Mouse (Mus musculus) testis, adult 2 months (tissue): ENCODE measurements around the gene Syt9. TPM values are rescaled to one million over a fixed set of nuclear protein-coding genes. Genes with fewer than 3 reads are reported as not detected.
A peak's percentile ranks its signal among the peaks of the same experiment; 100 is the strongest.

Source experiments
- H3K27ac ChIP-seq: fragments of 200-500 bp; 2 replicates; pipeline ENCODE4 v1.5.1; 2012; ENCODE audit warnings: low read depth, low read length; ENCODE audit not compliant: control insufficient read depth, insufficient read depth
- H3K27me3 ChIP-seq: fragments of 200-500 bp; 2 replicates; pipeline ENCODE4 v1.6.1; 2012; ENCODE audit warnings: mild to moderate bottlenecking, low read length, moderate library complexity; ENCODE audit not compliant: control insufficient read depth, insufficient read depth
- H3K36me3 ChIP-seq: fragments of 200-500 bp; 2 replicates; pipeline ENCODE4 v1.6.1; 2012; ENCODE audit warnings: mild to moderate bottlenecking, low read length; ENCODE audit not compliant: control insufficient read depth, insufficient read depth
- H3K4me1 ChIP-seq: fragments of 200-500 bp; 2 replicates; pipeline ENCODE4 v1.6.1; 2012; ENCODE audit warnings: low read length; ENCODE audit not compliant: control insufficient read depth, insufficient read depth
- H3K4me3 ChIP-seq: fragments of 200-500 bp; 2 replicates; pipeline ENCODE4 v1.5.1; 2012; ENCODE audit warnings: low read depth, mild to moderate bottlenecking, low read length, moderate library complexity, mixed read lengths; ENCODE audit not compliant: control insufficient read depth
- CTCF ChIP-seq: fragments of 200-500 bp; IDR thresholded peaks from 2 replicates; pipeline ENCODE4 v1.5.1; 2012; ENCODE audit warnings: low read depth, mild to moderate bottlenecking, inconsistent platforms, low read length, moderate library complexity; ENCODE audit not compliant: control insufficient read depth, insufficient read depth, insufficient replicate concordance
- POLR2A ChIP-seq: fragments of 200-500 bp; IDR thresholded peaks from 2 replicates; pipeline ENCODE4 v1.6.1; 2012; ENCODE audit warnings: low read depth, mild to moderate bottlenecking, inconsistent platforms, low read length, moderate library complexity; ENCODE audit not compliant: control insufficient read depth
- polyA plus RNA-seq: library from polyadenylated mRNA; depleted of rRNA; stranded (reverse); fragments of >200 nt; gene quantifications from 2 replicates; pipeline ENCODE4 v1.2.3, GENCODE M21; 2012

The Syt9 gene
- polyA plus RNA-seq, 1 experiment: 2.0 TPM

DNA sequence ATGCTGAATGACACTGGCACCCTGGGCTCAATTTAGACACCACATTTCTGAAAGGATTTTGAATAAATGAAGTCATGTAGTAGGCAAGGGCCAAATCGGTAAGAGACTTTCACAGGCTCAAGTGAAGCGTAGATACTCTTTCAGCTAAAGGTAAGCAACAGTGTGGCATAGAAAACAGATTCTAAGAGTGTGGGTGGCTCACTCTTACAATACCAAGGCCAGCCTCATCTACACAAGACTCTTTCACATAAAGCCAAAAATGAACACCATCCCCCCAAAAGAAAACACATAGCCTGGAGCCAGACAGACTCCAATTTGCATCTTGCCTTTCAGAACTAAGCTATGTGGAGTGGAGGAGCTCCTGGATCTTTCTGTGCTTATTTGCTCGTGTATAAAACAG is 7.9 kb upstream of the Syt9 start:
- Histone ChIP-seq H3K4me3 (no peak overlapping the region), H3K4me1 (no peaks in the 10 kb centered on the region), H3K27me3 (no peaks in the 10 kb centered on the region), H3K36me3 (no peaks in the 10 kb centered on the region), H3K27ac (no peak overlapping the region)
- no peak for TF ChIP-seq POLR2A
- TF ChIP-seq CTCF: no peak

DNA sequence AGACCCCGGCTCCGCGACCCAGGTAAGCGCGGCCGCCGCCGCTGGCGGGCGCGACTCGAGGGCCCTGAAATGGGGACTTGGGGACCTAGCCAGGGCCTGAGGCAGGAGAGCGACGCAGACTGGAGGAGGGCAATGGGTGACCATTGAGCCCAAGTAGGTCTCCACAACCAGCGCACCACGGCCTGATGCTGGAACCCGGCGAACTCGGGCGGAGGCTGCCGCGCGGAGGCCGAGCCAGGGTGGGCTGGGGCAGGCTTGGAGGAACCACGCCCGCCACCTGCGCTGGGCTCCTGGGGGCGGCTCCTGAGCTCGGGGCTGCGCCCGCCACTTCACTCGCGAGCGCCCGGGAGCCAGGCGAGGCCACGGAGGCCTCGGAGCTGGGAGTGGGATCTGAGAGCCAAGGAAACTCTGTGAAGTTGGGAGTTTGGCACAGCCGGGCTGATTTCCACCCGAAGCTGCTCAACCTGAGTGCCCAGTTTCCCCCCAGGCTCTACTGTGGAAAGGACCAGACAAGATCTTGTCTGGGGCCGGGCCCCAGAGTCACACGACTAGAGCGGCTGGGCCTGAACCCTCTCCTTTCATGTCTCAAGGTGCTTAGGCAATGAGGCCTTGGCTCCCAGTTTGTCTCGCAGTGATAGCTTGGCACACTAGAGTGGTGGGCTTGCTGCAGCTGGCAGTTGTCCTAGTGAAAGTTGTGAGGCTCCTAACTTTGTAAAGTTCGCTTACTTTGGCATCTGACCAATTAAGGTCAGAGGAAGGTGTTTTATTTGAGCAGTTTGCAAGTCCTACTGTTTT is 795 bp downstream of the Syt9 start:
- H3K27ac ChIP-seq: no peak overlapping the region
- TF ChIP-seq POLR2A: no peak
- no peak for TF ChIP-seq CTCF
- H3K27me3 ChIP-seq: no peaks in the 10 kb centered on the region
- peak overlapping the region; percentile 87 for H3K4me3 ChIP-seq
- H3K4me1 ChIP-seq: peaks cover 10% of the 10 kb centered on the region
- H3K36me3 ChIP-seq: no peaks in the 10 kb centered on the region

DNA sequence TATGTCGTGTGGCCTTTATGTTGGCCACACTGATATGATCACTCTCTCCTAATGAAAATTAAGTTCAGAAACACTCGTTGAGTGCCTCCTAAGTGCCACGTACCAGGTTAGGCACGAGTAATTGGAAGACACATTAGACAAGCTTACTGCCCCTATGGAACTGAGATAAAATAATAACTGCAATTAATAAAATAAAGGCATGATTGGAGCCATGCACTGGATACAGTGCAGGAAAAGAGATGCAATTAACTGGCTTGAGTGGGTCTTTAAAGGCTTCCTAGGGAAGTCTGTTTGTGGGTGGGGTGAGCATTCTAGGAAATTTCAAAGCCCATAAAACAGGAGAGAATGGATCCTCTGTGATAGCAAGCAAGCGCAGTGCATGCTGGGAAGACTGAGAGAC is 10.0 kb downstream of the Syt9 start:
- no peak for TF ChIP-seq CTCF
- TF ChIP-seq POLR2A: no peak
- Histone ChIP-seq H3K36me3 (no peaks in the 10 kb centered on the region), H3K4me3 (no peak overlapping the region), H3K4me1 (no peaks in the 10 kb centered on the region), H3K27me3 (no peaks in the 10 kb centered on the region), H3K27ac (no peak overlapping the region)

DNA sequence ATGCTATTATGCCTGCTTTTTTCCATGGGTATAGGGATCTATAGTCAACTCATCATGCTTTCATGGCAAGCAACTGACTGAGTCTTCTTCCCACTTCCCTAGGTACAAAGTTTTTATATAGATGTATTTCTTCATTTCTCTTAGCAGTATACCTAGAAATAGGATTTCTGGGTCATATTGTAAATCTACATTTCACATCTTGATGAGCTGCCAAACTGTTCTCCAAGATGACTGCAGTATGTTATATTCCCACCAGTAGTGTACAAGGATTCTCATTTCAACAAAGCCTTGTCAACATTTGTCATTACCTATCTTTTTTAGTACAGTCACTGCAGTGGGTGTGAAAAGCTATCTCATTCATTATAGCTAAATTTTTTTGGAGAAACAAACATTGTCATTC is 19.1 kb downstream of the Syt9 start:
- Histone ChIP-seq H3K4me3 (no peak overlapping the region), H3K27ac (no peak overlapping the region), H3K36me3 (no peaks in the 10 kb centered on the region), H3K27me3 (no peaks in the 10 kb centered on the region), H3K4me1 (no peaks in the 10 kb centered on the region)
- TF ChIP-seq CTCF (no peak), POLR2A (no peak)

DNA sequence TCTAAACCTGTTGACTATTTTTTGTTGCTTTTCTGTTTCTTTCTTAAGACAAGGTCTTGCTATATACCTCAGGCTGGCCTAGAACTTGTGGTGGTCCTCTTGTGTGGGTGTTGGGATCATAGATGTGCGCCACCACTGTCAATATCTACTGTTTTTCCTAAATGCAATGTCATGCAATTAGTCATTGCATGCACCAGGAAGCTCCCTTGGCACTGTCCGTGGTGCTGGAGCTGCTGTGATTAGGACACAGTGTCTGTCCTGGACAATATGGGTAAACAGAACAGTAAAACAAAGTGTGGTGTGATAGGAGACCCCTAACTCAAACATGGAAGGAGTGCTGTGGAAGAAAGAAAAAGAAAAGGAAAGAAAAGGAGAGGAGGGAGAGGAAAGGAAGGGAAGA is 22.2 kb downstream of the Syt9 start:
- no peak for TF ChIP-seq CTCF
- TF ChIP-seq POLR2A: no peak
- H3K4me1 ChIP-seq: no peaks in the 10 kb centered on the region
- H3K36me3 ChIP-seq: no peaks in the 10 kb centered on the region
- H3K27me3 ChIP-seq: no peaks in the 10 kb centered on the region
- no peak overlapping the region for H3K4me3 ChIP-seq
- no peak overlapping the region for H3K27ac ChIP-seq

DNA sequence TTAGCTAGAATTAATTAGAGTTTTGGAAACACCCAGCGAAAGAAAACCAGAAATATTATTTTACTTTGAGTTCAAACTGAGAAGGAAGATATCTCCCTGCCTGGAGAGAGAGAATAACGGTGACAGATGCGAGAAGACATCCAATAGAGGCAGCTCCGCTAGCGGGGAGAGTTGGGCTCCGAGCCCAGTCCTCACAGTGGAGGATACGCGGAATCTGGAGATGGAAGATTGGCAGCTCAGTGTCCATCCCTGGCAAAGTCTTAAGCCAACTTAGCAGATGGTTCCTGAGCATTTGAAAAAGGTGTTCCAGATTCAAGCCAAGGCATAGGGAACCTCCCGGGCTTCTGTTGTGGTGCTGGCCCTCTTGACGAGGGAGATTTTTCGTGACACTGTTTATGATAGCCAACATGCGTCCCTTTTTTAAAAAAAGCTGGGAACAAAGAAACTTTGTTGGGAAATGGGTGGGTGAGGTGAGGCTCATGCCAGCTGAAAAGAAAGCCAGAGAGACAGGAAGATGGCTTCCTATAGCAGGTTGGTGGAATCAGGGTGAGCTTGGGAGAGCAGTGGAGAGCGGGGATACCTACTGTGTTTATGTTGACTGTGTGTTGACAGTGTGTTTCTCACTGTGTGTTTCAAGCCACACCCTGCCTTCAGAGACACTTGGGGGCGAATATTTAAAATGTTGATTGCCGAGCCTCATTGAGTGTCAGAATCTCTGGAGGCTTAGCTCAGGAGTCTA is 29.7 kb downstream of the Syt9 start:
- Histone ChIP-seq H3K27me3 (no peaks in the 10 kb centered on the region), H3K4me3 (no peak overlapping the region), H3K4me1 (no peaks in the 10 kb centered on the region), H3K36me3 (no peaks in the 10 kb centered on the region), H3K27ac (no peak overlapping the region)
- TF ChIP-seq POLR2A (no peak), CTCF (no peak)

DNA sequence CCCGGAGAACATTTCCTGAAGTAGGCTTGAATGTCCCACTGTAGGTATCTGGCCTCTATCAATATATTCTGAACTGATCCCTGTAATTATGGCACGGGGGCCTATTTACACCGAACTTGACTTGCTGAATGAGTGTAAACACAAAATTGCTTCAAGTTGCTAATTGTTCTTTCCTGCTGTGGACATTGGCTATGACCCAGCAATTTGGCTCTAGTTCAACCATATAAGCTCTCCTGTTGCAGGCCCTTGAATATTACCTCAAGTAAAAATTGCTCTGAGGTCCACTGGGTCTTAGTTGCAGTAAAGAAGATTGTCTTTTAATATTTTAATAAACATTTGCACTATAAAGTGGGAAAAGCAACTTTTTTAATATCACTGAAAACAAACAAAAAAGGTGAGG is 32.7 kb downstream of the Syt9 start:
- Histone ChIP-seq H3K4me1 (no peaks in the 10 kb centered on the region), H3K27ac (no peak overlapping the region), H3K27me3 (no peaks in the 10 kb centered on the region), H3K36me3 (no peaks in the 10 kb centered on the region), H3K4me3 (no peak overlapping the region)
- TF ChIP-seq POLR2A (no peak), CTCF (no peak)

DNA sequence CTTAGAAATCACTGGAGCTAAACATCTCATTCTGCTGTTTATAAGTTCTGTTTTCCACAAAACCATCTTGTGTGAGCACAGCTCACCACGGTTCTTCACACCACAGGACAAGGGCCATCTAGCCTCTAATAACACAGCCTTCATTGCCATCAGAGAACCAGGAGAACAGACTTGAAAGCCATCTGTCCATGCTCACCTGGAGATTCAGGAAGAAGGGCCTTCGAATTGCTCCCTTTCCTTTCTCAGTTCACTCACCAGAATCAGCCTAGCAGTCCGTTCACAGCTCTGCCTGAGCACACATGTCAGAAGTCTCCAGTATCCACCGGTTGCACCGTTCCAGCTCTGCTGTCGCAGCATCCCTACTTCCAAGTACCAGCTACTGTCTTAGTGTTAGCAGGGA is 44.4 kb downstream of the Syt9 start:
- no peak overlapping the region for H3K4me3 ChIP-seq
- H3K4me1 ChIP-seq: no peaks in the 10 kb centered on the region
- TF ChIP-seq POLR2A: no peak
- TF ChIP-seq CTCF: no peak
- H3K27me3 ChIP-seq: no peaks in the 10 kb centered on the region
- no peak overlapping the region for H3K27ac ChIP-seq
- no peaks in the 10 kb centered on the region for H3K36me3 ChIP-seq
